Comparison of ENCODE assay signal across 8 mouse cellular contexts in genomic region chr9:96381393-96381792, GRCm38 (mm10). TPM values are rescaled to one million over a fixed set of nuclear protein-coding genes. Genes with fewer than 3 reads are reported as not detected.
DNase-seq lines count a peak whose midpoint lies in the region; ATAC-seq and TF ChIP-seq lines count a peak whose summit lies in the region.

No protein-coding gene starts in this region.

- no peak for TF ChIP-seq EP300 in stomach, postnatal 0 days (optimal IDR thresholded peaks at IDR 0.05)

- H3K27me3 ChIP-seq in intestine, embryonic 16.5 days (replicated peaks; ENCODE audit: control insufficient read depth, insufficient read depth, low read length) = no peaks in the 10 kb centered on the region
- H3K27me3 ChIP-seq in stomach, postnatal 0 days (ENCODE audit: control insufficient read depth, insufficient read depth, low read length) = no peaks in the 10 kb centered on the region
- H3K27me3 ChIP-seq in hindbrain, embryonic 12.5 days = no peaks in the 10 kb centered on the region
- no peaks in the 10 kb centered on the region for H3K27me3 ChIP-seq in forebrain, embryonic 15.5 days

- no peak for TF ChIP-seq CTCF in embryonic fibroblast, embryonic 13.5 days (IDR thresholded peaks at IDR 0.05; ENCODE audit: borderline replicate concordance, insufficient read depth, low read length)
- TF ChIP-seq CTCF in stomach, postnatal 0 days (IDR thresholded peaks at IDR 0.05; ENCODE audit: low read depth) = no peak

- no peak overlapping the region for H3K9ac ChIP-seq in intestine, embryonic 16.5 days (ENCODE audit: low read depth, low read length)
- H3K9ac ChIP-seq in stomach, postnatal 0 days (ENCODE audit: low read length) = 0 out of 2 replicates have a peak overlapping the region, but pooled peaks have one; percentile 27
- no peak overlapping the region for H3K9ac ChIP-seq in hindbrain, embryonic 12.5 days
- no peak overlapping the region for H3K9ac ChIP-seq in forebrain, embryonic 15.5 days (replicated peaks)

- H3K4me1 ChIP-seq in embryonic fibroblast, embryonic 13.5 days (ENCODE audit: control insufficient read depth, insufficient read depth, low read length) = peaks cover 3% of the 10 kb centered on the region
- peaks cover 5% of the 10 kb centered on the region; the same call in 1 of the 2 replicates for H3K4me1 ChIP-seq in intestine, embryonic 16.5 days (ENCODE audit: control insufficient read depth, insufficient read depth, low read length)
- H3K4me1 ChIP-seq in stomach, postnatal 0 days (replicated peaks; ENCODE audit: control insufficient read depth, insufficient read depth) = peaks cover 3% of the 10 kb centered on the region; the same call in 1 of the 2 replicates
- no peaks in the 10 kb centered on the region for H3K4me1 ChIP-seq in hindbrain, embryonic 12.5 days
- no peaks in the 10 kb centered on the region for H3K4me1 ChIP-seq in forebrain, embryonic 15.5 days

- no peak overlapping the region for H3K4me3 ChIP-seq in embryonic fibroblast, embryonic 13.5 days (ENCODE audit: insufficient read depth, low read length)
- no peak overlapping the region for H3K4me3 ChIP-seq in intestine, embryonic 16.5 days (ENCODE audit: low read length)
- no peak overlapping the region for H3K4me3 ChIP-seq in stomach, postnatal 0 days (ENCODE audit: low read depth, low read length)
- H3K4me3 ChIP-seq in hindbrain, embryonic 12.5 days = no peak overlapping the region
- H3K4me3 ChIP-seq in forebrain, embryonic 15.5 days = no peak overlapping the region

- H3K9me3 ChIP-seq in intestine, embryonic 16.5 days (ENCODE audit: control insufficient read depth, low read length) = no peaks in the 10 kb centered on the region
- H3K9me3 ChIP-seq in stomach, postnatal 0 days (ENCODE audit: control insufficient read depth, low read length) = no peaks in the 10 kb centered on the region
- H3K9me3 ChIP-seq in hindbrain, embryonic 12.5 days (replicated peaks) = no peaks in the 10 kb centered on the region
- H3K9me3 ChIP-seq in forebrain, embryonic 15.5 days = no peaks in the 10 kb centered on the region

- peak; percentile 44; the same call in 1 of the 2 replicates for ATAC-seq in intestine, embryonic 16.5 days
- ATAC-seq in stomach, postnatal 0 days (ENCODE audit: low FRiP score, low TSS enrichment) = peak; percentile 87
- no peak for ATAC-seq in hindbrain, embryonic 12.5 days (ENCODE audit: low FRiP score)
- no peak for ATAC-seq in forebrain, embryonic 15.5 days (replicated peaks)

- DNase-seq in ovary, adult 18-20 months (ENCODE audit: low spot score) = peak; percentile 56
- no peak for DNase-seq in ovary, postnatal 14 days (ENCODE audit: low spot score)
- peak; percentile 73 for DNase-seq in stomach, postnatal 0 days (ENCODE audit: low spot score)
- DNase-seq in layer of hippocampus, adult 9-10 months (ENCODE audit: low spot score) = no peak

- TF ChIP-seq POLR2A in embryonic fibroblast, embryonic 13.5 days (IDR thresholded peaks at IDR 0.05; ENCODE audit: low read depth, low read length) = no peak

- no peaks in the 10 kb centered on the region for H3K36me3 ChIP-seq in intestine, embryonic 16.5 days (ENCODE audit: control insufficient read depth, insufficient read depth, low read length)
- H3K36me3 ChIP-seq in stomach, postnatal 0 days (ENCODE audit: control insufficient read depth, insufficient read depth, low read length) = no peaks in the 10 kb centered on the region
- no peaks in the 10 kb centered on the region for H3K36me3 ChIP-seq in hindbrain, embryonic 12.5 days
- no peaks in the 10 kb centered on the region for H3K36me3 ChIP-seq in forebrain, embryonic 15.5 days

- WGBS in intestine, embryonic 16.5 days = 51% methylated on average over 13 of the region's 13 CpGs
- WGBS in stomach, postnatal 0 days = 35% methylated on average over 13 of the region's 13 CpGs
- WGBS in hindbrain, embryonic 12.5 days = 82% methylated on average over 13 of the region's 13 CpGs
- 87% methylated on average over 13 of the region's 13 CpGs for WGBS in forebrain, embryonic 15.5 days

- H3K27ac ChIP-seq in embryonic fibroblast, embryonic 13.5 days (ENCODE audit: insufficient read depth, low read length) = peak overlapping the region; percentile 45
- H3K27ac ChIP-seq in intestine, embryonic 16.5 days (ENCODE audit: low read length) = no peak overlapping the region
- peak overlapping the region; percentile 83 for H3K27ac ChIP-seq in stomach, postnatal 0 days (replicated peaks)
- H3K27ac ChIP-seq in hindbrain, embryonic 12.5 days = no peak overlapping the region
- H3K27ac ChIP-seq in forebrain, embryonic 15.5 days (replicated peaks) = no peak overlapping the region

- H3K4me2 ChIP-seq in intestine, embryonic 16.5 days (ENCODE audit: low read depth, low read length) = no peak overlapping the region
- 0 out of 2 replicates have a peak overlapping the region, but pooled peaks have one; percentile 12 for H3K4me2 ChIP-seq in stomach, postnatal 0 days (replicated peaks; ENCODE audit: low read depth)
- H3K4me2 ChIP-seq in hindbrain, embryonic 12.5 days (replicated peaks) = no peak overlapping the region
- H3K4me2 ChIP-seq in forebrain, embryonic 15.5 days (replicated peaks) = no peak overlapping the region

RNA-seq across cellular contexts. Expression of gene Atp1b3, which starts 17.2 kb away (rescaled TPM):
- polyA plus RNA-seq in embryonic fibroblast, embryonic 13.5 days (2011; ENCODE audit: insufficient read length, low read depth, missing spikeins) = 102 and 128 TPM in 2 replicates
- polyA plus RNA-seq in intestine, embryonic 16.5 days (2015; fragmentation: Nextera tagmentation; extraction: Ambion mirVana) = 121 and 129 TPM in 2 replicates
- 143 TPM in 2 replicates for polyA plus RNA-seq in stomach, postnatal 0 days (2015; fragmentation: Nextera tagmentation; extraction: Ambion mirVana)
- polyA plus RNA-seq in hindbrain, embryonic 12.5 days (2016; fragmentation: Nextera tagmentation; extraction: Ambion mirVana) = 166 and 167 TPM in 2 replicates
- 137 and 150 TPM in 2 replicates for polyA plus RNA-seq in forebrain, embryonic 15.5 days (2015; fragmentation: Nextera tagmentation; extraction: Ambion mirVana)

Comparison
In these comparisons a context has a peak if more than half of its experiments do, and no peak if none do; other contexts are left out.
1. DNase-seq: peak in ovary, adult 18-20 months (single experiment) and stomach, postnatal 0 days (single experiment); none in ovary, postnatal 14 days (single experiment) and layer of hippocampus, adult 9-10 months (single experiment).
2. H3K27ac ChIP-seq: peak in embryonic fibroblast, embryonic 13.5 days (single experiment) and stomach, postnatal 0 days (single experiment); none in intestine, embryonic 16.5 days (single experiment), hindbrain, embryonic 12.5 days (single experiment) and forebrain, embryonic 15.5 days (single experiment).
3. ATAC-seq: peak in intestine, embryonic 16.5 days (single experiment) and stomach, postnatal 0 days (single experiment); none in hindbrain, embryonic 12.5 days (single experiment) and forebrain, embryonic 15.5 days (single experiment).